Mouse (Mus musculus) cerebellum, adult 2 months (tissue): ENCODE measurements around the gene Gm11116. TPM values are rescaled to one million over a fixed set of nuclear protein-coding genes. Genes with fewer than 3 reads are reported as not detected.
"Not testable (repeated sequence)": the region's sequence is repeated elsewhere in the genome, so short reads cannot be mapped to it uniquely, and the experiment has no call there.

ENCODE experiments used
- DNase-seq, 2 experiments: peaks; one replicate each; pipeline ENCODE4 v3.0.0; 2021
- H3K27ac ChIP-seq: fragments of 200-500 bp; 2 replicates; pipeline ENCODE4 v1.5.1; 2012; ENCODE audit warnings: low read length, control low read depth, inconsistent platforms; ENCODE audit not compliant: insufficient read depth
- H3K27me3 ChIP-seq: fragments of 200-500 bp; 2 replicates; pipeline ENCODE4 v1.6.1; 2012; ENCODE audit warnings: inconsistent platforms, mild to moderate bottlenecking, low read length, moderate library complexity; ENCODE audit not compliant: control insufficient read depth, insufficient read depth
- H3K4me1 ChIP-seq: fragments of 200-500 bp; 2 replicates; pipeline ENCODE4 v1.6.1; 2011; ENCODE audit warnings: low read length; ENCODE audit not compliant: control insufficient read depth, insufficient read depth
- H3K4me3 ChIP-seq: fragments of 200-500 bp; replicated peaks from 2 replicates; pipeline ENCODE3; 2011; ENCODE audit warnings: mild to moderate bottlenecking, low read depth, low read length, control low read depth; ENCODE audit not compliant: insufficient read depth
- CTCF ChIP-seq: fragments of 200-500 bp; IDR thresholded peaks from 2 replicates; pipeline ENCODE4 v1.5.1; 2011; ENCODE audit warnings: low read depth, mild to moderate bottlenecking, control low read depth, low read length, moderate library complexity, borderline replicate concordance; ENCODE audit not compliant: insufficient read depth
- POLR2A ChIP-seq: fragments of 200-500 bp; IDR thresholded peaks from 2 replicates; pipeline ENCODE4 v1.6.1; 2011; ENCODE audit warnings: low read length, control low read depth, borderline replicate concordance; ENCODE audit not compliant: insufficient read depth
- WGBS: fragments of 180-500 bp; shearing (Covaris S2); methylation state at CpG from one replicate; pipeline ENCODE4 v1.1.7; 2018; 5-methylcytosine and 5-hydroxymethylcytosine counted together
- polyA plus RNA-seq: library from polyadenylated mRNA; depleted of rRNA; stranded (reverse); fragments of >200 nt; gene quantifications from 2 replicates; pipeline ENCODE4 v1.2.3, GENCODE M21; 2012; rRNA removed

Gm11116 gene
- polyA plus RNA-seq, result not detected in 2 replicates

DNA sequence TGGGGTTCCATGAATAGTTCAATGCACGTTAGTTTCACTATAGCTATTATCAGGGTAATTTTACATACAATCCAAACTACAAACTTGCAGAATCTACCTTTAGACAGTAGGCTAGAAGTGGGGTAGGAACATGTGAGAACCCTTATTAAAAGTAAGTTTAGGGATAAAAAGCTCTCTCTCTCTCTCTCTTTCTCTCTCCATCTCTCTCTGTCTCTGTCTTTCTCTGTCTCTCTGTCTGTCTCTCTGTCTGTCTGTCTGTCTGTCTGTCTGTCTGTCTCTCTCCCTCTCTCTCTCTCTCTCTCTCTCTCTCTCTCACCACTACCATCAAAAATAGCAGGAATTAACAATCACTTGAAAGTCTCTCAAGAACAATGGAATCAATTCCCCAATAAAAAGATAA lies at the start of gene Gm11116:
Gene Gm11116, minus strand, starts transcription at position 101 of the 400 bp plus-strand sequence.
- H3K27ac ChIP-seq, result no peak within 1 kb of the TSS
- H3K27me3 ChIP-seq, result no peaks in the 10 kb centered on the region
- H3K4me1 ChIP-seq, result no peaks in the 10 kb centered on the region
- H3K4me3 ChIP-seq, result no peak within 1 kb of the TSS
- DNase-seq, result no peak
- WGBS, result 57% methylated on average over 1 of the region's 1 CpGs
- TF ChIP-seq POLR2A (no peak), CTCF (no peak)

DNA sequence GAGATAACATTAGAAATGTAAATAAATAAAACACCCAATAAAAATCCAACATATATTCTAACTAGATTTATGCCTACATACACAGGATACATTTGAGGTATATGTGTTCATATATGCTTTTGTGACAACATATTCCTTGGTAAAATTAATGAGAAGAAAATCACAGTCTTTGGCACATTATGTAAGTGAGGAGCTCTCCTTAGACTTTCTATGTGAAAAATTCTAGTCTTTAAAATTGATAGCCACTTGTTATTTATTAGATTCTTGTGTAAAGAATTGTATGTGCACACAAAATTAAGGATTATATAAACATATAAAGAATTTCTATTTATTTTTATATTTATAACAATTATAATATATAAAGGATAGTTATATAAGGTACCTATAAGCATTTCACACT lies 42.7 kb upstream of the Gm11116 start, which contains the start of gene Gm11115:
Gene Gm11115, minus strand, starts transcription at position 101 of the 400 bp plus-strand sequence.
- Histone ChIP-seq H3K27ac (no peak within 1 kb of the TSS), H3K4me1 (no peaks in the 10 kb centered on the region), H3K4me3 (no peak within 1 kb of the TSS), H3K27me3 (no peaks in the 10 kb centered on the region)
- DNase-seq, result no peak
- TF ChIP-seq POLR2A (no peak), CTCF (no peak)

DNA sequence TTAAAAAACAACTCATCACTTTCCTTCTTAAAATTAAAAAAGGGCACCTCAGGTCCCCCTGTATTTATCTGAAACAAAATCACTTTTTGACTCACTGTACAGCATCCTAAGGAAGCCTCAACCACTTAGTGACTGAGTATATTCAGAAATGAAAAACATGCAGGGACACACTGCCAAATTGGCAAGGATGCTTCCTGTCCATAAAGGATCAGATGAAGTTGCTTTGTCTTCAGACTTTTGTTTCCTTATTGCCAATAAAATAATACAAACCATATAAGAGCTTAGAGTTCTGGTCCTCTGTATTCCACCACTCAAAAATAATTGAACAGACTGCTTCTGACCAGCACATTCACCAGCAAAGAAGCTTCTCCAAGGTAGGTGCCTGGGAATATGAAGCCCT lies 25.1 kb downstream of the Gm11116 start, which contains the start of gene Smr2:
Gene Smr2, plus strand, starts transcription at position 301 of the 400 bp plus-strand sequence.
- not testable (repeated sequence) for H3K27me3 ChIP-seq, H3K4me1 ChIP-seq, H3K27ac ChIP-seq, H3K4me3 ChIP-seq, DNase-seq

Other genes with a start within 250 kb of the Gm11116 start
- gene Odam, start 226.5 kb downstream of the Gm11116 start, polyA plus RNA-seq, result not detected in 2 replicates
- gene Csn3, start 186.0 kb downstream of the Gm11116 start, polyA plus RNA-seq, result not detected in 2 replicates
- not detected in 2 replicates for gene 2310003L06Rik, start 142.1 kb downstream of the Gm11116 start, polyA plus RNA-seq
- not detected in 2 replicates for gene Gm28434, start 142.0 kb downstream of the Gm11116 start, polyA plus RNA-seq
- not detected in 2 replicates for gene Cabs1, start 132.1 kb downstream of the Gm11116 start, polyA plus RNA-seq
- not detected in 2 replicates for gene Smr3a, start 109.0 kb downstream of the Gm11116 start, polyA plus RNA-seq
- not detected in 2 replicates for gene Smr2, start 25.0 kb downstream of the Gm11116 start, polyA plus RNA-seq
- gene Gm11115, start 42.6 kb upstream of the Gm11116 start, polyA plus RNA-seq, result not detected in 2 replicates
- not detected in 2 replicates for gene Gm7714, start 157.4 kb upstream of the Gm11116 start, polyA plus RNA-seq
- not detected in 2 replicates for gene Prol1, start 205.8 kb upstream of the Gm11116 start, polyA plus RNA-seq